Mouse (Mus musculus) G1E (cell line): Measurements from ENCODE around the gene Armcx1. TPM values are rescaled to one million over a fixed set of nuclear protein-coding genes. Genes with fewer than 3 reads are reported as not detected.

ENCODE experiments used
- ATAC-seq: 2 replicates; pipeline ENCODE4 v1.8.0; 2016; ENCODE audit warnings: mild to moderate bottlenecking; ENCODE audit not compliant: insufficient number of reproducible peaks, poor library complexity, low FRiP score, severe bottlenecking; ENCODE audit errors: extremely low read depth
- DNase-seq: peaks from one replicate; pipeline ENCODE4 v3.0.0; 2012; ENCODE audit warnings: low spot score
- H3K27me3 ChIP-seq: 2 replicates; pipeline ENCODE4 v1.6.1; 2012; ENCODE audit warnings: mild to moderate bottlenecking, low read length, inconsistent platforms; ENCODE audit not compliant: insufficient read depth
- H3K36me3 ChIP-seq: replicated peaks from 2 replicates; pipeline ENCODE3; 2012; ENCODE audit warnings: mild to moderate bottlenecking, inconsistent platforms
- H3K4me1 ChIP-seq: 2 replicates; pipeline ENCODE4 v1.6.1; 2012; ENCODE audit warnings: low read depth, low read length, inconsistent platforms, mixed read lengths; ENCODE audit not compliant: insufficient read depth
- H3K4me3 ChIP-seq: 2 replicates; pipeline ENCODE4 v1.5.1; 2012; ENCODE audit warnings: low read depth, mild to moderate bottlenecking, inconsistent platforms, low read length, moderate library complexity, mixed read lengths
- H3K9me3 ChIP-seq: replicated peaks from 2 replicates; pipeline ENCODE4 v1.6.1; 2012; ENCODE audit warnings: inconsistent platforms
- CTCF ChIP-seq: IDR thresholded peaks from 2 replicates; pipeline ENCODE4 v1.5.1; 2012; ENCODE audit warnings: low read depth, low read length, inconsistent platforms, mixed read lengths
- GATA1 ChIP-seq: IDR thresholded peaks from 2 replicates; pipeline ENCODE4 v1.6.1; 2012; ENCODE audit warnings: borderline replicate concordance, low read length, inconsistent platforms, mixed read lengths
- GATA2 ChIP-seq: IDR thresholded peaks from 2 replicates; pipeline ENCODE4 v1.6.1; 2012; ENCODE audit warnings: low read depth, low read length, inconsistent platforms, borderline replicate concordance
- POLR2AphosphoS5 ChIP-seq: IDR thresholded peaks from 2 replicates; pipeline ENCODE4 v1.6.1; 2012; ENCODE audit warnings: low read depth, low read length, inconsistent platforms; ENCODE audit not compliant: insufficient replicate concordance
- TAL1 ChIP-seq: conservative IDR thresholded peaks from 2 replicates; pipeline ENCODE4 v1.6.1; 2012; ENCODE audit warnings: low read depth, low read length, inconsistent platforms, mixed read lengths
- polyA plus RNA-seq: library from polyadenylated mRNA; stranded (reverse); fragments of >175 nt; gene quantifications from 2 replicates; pipeline ENCODE4 v1.2.3, GENCODE M21; 2012
- total RNA-seq, 2 experiments: library from RNA; stranded (forward) in 1 of 2; stranded (reverse) in 1 of 2; fragments of 200-1000 nt in 1 of 2; fragments of >200 nt in 1 of 2; fragmentation: Nextera tagmentation in 1 of 2; gene quantifications; 2 replicates each; pipeline ENCODE4 v1.2.3; 2014 to 2017

The Armcx1 gene
- total RNA-seq (2014; fragmentation: Nextera tagmentation): 21.6 and 25.4 TPM in 2 replicates
- total RNA-seq (2017): 55.5 and 56.3 TPM in 2 replicates
- 3.8 and 5.0 TPM in 2 replicates for polyA plus RNA-seq

DNA sequence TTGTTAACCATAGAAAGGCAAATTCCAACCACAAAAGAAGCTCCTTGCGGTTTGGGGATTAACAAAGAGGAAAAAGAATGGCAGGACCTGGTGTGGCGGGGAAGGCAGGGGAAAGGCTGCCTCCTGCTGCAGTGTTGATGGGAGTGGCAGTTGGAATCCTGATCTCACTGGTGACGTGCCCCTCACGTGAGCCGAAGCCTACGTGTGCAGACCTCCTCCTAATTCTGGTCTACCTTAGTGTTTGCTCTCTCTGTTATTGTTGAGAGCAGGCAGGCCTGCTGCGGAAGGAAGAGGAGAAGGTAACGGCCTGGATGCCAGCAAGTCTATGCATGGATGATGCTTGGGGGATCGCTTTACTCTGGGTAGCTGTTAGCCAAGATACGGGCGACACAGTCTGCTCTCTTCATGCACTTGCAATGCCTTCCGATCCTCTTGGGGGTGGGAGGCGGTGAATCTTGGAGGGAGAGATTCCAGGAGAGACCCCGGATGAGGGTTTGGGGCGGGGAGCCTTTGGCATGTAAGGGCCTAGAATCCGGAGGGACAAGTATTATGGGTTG is at the start of gene Armcx1:
TSS of gene Armcx1 (plus strand) at position 212 of the 557 bp plus-strand sequence.
- peak; percentile 9 for DNase-seq
- Histone ChIP-seq H3K4me1 (peaks cover 5% of the 10 kb centered on the region; the same call in 1 of the 2 replicates), H3K4me3 (peak within 1 kb of the TSS; percentile 72), H3K27me3 (no peaks in the 10 kb centered on the region), H3K9me3 (no peaks in the 10 kb centered on the region), H3K36me3 (peaks cover 14% of the 10 kb centered on the region)
- TF ChIP-seq GATA1: no peak
- no peak for TF ChIP-seq CTCF
- TF ChIP-seq POLR2AphosphoS5: no peak
- TF ChIP-seq TAL1: no peak
- TF ChIP-seq GATA2: no peak
- ATAC-seq: peak; percentile 95

DNA sequence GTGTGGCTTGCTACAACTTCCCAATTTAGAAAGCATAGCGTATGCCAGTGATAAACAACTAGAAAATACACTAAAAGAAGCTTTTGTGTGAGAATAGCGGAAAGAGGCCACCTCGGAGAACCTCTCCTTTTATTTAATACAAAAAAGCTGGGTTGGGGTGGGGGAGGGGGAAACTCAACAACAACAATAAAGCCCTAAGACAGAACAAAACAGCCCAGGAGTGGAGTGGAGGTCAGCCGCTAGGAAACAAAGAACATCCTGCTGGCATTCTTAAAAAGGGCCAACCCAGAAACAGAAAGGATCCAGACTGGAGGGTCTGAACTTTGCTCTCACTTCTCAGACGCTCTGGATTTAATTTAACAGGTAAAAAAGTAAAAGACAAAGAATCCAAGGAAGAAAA is 42.7 kb upstream of the Armcx1 start:
- no peak overlapping the region for H3K4me3 ChIP-seq
- no peaks in the 10 kb centered on the region for H3K9me3 ChIP-seq
- no peaks in the 10 kb centered on the region for H3K36me3 ChIP-seq
- no peaks in the 10 kb centered on the region for H3K27me3 ChIP-seq
- no peak for DNase-seq
- ATAC-seq: no peak
- TF ChIP-seq GATA2 (no peak), POLR2AphosphoS5 (no peak), TAL1 (no peak), CTCF (no peak), GATA1 (no peak)
- H3K4me1 ChIP-seq: no peaks in the 10 kb centered on the region

GRCm38 (mm10) chrX:134675959-134676358 is 41.8 kb upstream of the Armcx1 start:
- DNase-seq (no peak), ATAC-seq (no peak)
- TF ChIP-seq GATA2: no peak
- TF ChIP-seq CTCF: no peak
- TF ChIP-seq GATA1: no peak
- no peak for TF ChIP-seq TAL1
- no peak for TF ChIP-seq POLR2AphosphoS5
- Histone ChIP-seq H3K4me3 (no peak overlapping the region), H3K27me3 (no peaks in the 10 kb centered on the region), H3K4me1 (no peaks in the 10 kb centered on the region), H3K36me3 (no peaks in the 10 kb centered on the region), H3K9me3 (no peaks in the 10 kb centered on the region)

GRCm38 (mm10) chrX:134684936-134685335 is 32.8 kb upstream of the Armcx1 start:
- TF ChIP-seq TAL1 (no peak), POLR2AphosphoS5 (no peak), GATA1 (no peak), CTCF (no peak), GATA2 (no peak)

DNA sequence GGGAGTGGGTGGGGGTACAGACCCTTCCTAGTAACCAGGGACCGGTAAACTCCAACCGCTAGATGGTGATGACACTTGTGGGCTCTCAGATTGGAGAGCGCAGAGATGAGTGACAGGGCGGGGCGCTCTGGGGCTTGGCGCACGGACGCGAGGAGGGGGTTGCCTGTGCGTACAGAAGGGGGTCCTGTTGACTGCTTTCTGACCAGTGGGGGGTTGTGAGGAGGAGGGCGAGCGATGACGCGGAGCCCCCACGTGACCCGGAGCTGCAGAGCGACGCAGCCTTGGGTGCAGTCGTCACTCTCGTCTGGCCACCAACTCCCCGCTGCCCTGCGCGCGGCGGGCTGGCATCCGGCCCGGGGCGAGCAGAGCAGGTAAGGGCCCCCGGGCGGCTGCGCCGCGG is 31.5 kb upstream of the Armcx1 start, which contains the start of gene Armcx4:
TSS of gene Armcx4 (plus strand) at position 253 of the 400 bp plus-strand sequence.
- H3K36me3 ChIP-seq: no peaks in the 10 kb centered on the region
- peak within 1 kb of the TSS; percentile 49; the same call in 1 of the 2 replicates for H3K4me3 ChIP-seq
- TF ChIP-seq CTCF (no peak), GATA2 (no peak), GATA1 (no peak), POLR2AphosphoS5 (no peak), TAL1 (no peak)
- ATAC-seq (no peak), DNase-seq (no peak)
- H3K27me3 ChIP-seq: peaks cover 7% of the 10 kb centered on the region
- H3K9me3 ChIP-seq: no peaks in the 10 kb centered on the region
- H3K4me1 ChIP-seq: no peaks in the 10 kb centered on the region

More at GRCm38 (mm10) chrX:134684936-134685335, 32.8 kb upstream of the Armcx1 start:
- Histone ChIP-seq H3K27me3 (peaks cover 7% of the 10 kb centered on the region), H3K4me3 (no peak overlapping the region), H3K4me1 (no peaks in the 10 kb centered on the region), H3K9me3 (no peaks in the 10 kb centered on the region), H3K36me3 (no peaks in the 10 kb centered on the region)
- ATAC-seq (no peak), DNase-seq (no peak)

DNA sequence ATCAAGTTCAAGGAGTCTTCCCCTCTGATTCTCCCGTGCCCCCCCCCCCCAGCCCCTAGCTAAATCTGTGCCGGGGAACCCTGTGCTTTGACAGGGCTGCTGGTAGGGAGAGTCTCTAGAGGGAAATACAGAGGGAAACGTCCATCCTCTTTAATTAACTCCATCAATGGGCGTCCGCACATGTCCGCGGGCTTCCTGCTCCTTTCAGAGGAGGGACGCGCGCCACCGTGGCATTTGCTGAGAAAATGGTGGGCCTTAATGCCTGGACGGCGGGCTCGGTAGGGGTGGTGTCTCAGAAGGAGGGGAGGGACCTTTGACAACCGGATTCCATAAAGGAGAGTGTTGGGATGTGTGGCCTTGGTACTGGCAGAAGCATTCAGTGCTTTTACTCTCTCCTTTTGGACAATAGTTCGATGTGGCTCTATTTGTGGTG is 31.0 kb upstream of the Armcx1 start:
- peaks cover 7% of the 10 kb centered on the region for H3K27me3 ChIP-seq
- H3K4me1 ChIP-seq: no peaks in the 10 kb centered on the region
- peak overlapping the region; percentile 49; the same call in 1 of the 2 replicates for H3K4me3 ChIP-seq
- TF ChIP-seq POLR2AphosphoS5: no peak
- TF ChIP-seq GATA2: no peak
- no peak for TF ChIP-seq CTCF
- TF ChIP-seq TAL1: no peak
- no peak for TF ChIP-seq GATA1
- no peak for DNase-seq
- no peaks in the 10 kb centered on the region for H3K36me3 ChIP-seq
- no peaks in the 10 kb centered on the region for H3K9me3 ChIP-seq
- no peak for ATAC-seq

DNA sequence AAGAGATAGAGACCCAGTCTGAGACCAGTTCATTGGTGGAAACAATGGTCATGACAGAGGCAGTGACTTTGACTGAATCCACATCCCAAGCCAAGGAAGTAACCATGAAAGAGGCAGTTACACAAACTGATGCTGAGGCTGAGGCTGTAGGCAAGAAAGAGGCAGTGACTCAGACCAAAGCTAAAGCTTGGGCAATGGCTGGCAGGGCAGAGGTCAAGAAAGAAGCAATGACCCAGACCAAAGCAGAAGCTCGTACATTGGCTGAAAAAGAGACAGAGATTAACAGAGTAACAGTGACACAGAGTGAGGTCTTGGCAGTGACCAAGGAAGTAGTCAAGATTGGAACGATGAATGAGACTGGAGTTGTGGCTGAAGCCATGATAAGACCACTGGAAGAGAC is 28.1 kb upstream of the Armcx1 start:
- H3K27me3 ChIP-seq: peaks cover 7% of the 10 kb centered on the region

More for the DNA sequence above, 28.1 kb upstream of the Armcx1 start:
- no peak for ATAC-seq
- Histone ChIP-seq H3K4me3 (no peak overlapping the region), H3K4me1 (no peaks in the 10 kb centered on the region), H3K9me3 (no peaks in the 10 kb centered on the region), H3K36me3 (no peaks in the 10 kb centered on the region)
- no peak for DNase-seq
- TF ChIP-seq TAL1: no peak
- TF ChIP-seq GATA2: no peak
- TF ChIP-seq CTCF: no peak
- no peak for TF ChIP-seq GATA1
- TF ChIP-seq POLR2AphosphoS5: no peak
